Mouse (Mus musculus) G1E (cell line): ENCODE data around the gene Plcxd2.

ENCODE experiments used
- CTCF ChIP-seq: IDR thresholded peaks from 2 replicates; pipeline ENCODE4 v1.5.1; 2012; ENCODE audit warnings: low read depth, low read length, inconsistent platforms, mixed read lengths
- GATA1 ChIP-seq: IDR thresholded peaks from 2 replicates; pipeline ENCODE4 v1.6.1; 2012; ENCODE audit warnings: borderline replicate concordance, low read length, inconsistent platforms, mixed read lengths
- GATA2 ChIP-seq: IDR thresholded peaks from 2 replicates; pipeline ENCODE4 v1.6.1; 2012; ENCODE audit warnings: low read depth, low read length, inconsistent platforms, borderline replicate concordance
- POLR2AphosphoS5 ChIP-seq: IDR thresholded peaks from 2 replicates; pipeline ENCODE4 v1.6.1; 2012; ENCODE audit warnings: low read depth, low read length, inconsistent platforms; ENCODE audit not compliant: insufficient replicate concordance
- TAL1 ChIP-seq: conservative IDR thresholded peaks from 2 replicates; pipeline ENCODE4 v1.6.1; 2012; ENCODE audit warnings: low read depth, low read length, inconsistent platforms, mixed read lengths

- TF ChIP-seq CTCF (no peak), POLR2AphosphoS5 (no peak), TAL1 (no peak), GATA1 (no peak), GATA2 (no peak)
Measured at GRCm38 (mm10) chr16:45926875-45927274, 83.1 kb downstream of the Plcxd2 start.
